ENCODE assay signal across 12 mouse cellular contexts in the genomic region with DNA sequence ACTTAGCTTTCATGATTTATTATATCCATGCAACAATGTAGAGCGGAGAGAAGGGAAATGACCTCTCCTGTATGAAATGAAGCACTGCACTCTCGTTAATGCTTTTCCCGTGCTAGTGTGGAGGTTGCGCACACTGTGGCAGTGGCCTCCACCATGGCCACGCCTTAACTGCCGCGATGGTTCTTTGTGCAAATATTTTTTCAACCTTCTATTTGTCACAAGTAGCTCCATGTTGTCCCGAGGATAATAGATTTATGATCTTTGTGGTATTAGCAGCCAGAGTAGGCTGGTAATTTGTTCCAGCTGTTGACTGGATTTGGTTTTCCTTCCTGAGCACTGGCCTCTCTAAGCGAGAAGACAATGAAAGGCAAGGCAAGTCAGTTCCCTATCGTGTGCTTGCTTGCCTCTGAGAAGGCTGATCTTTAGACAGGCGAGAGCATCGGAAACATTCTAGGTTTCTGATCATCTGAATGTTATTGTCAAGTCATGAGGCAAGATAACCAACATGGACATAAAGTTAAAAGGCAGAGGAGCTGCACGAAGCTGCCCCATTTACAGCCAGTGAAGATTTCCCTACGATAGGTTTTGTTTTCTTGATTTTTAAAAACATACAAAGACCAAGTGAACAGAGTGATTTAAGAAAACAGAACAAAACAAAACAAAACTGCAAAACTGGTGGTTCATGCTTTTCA. TPM values are rescaled to one million over a fixed set of nuclear protein-coding genes. Genes with fewer than 3 reads are reported as not detected.
A peak's percentile ranks its signal among the peaks of the same experiment; 100 is the strongest.
DNase-seq lines count a peak whose midpoint lies in the region; ATAC-seq and TF ChIP-seq lines count a peak whose summit lies in the region.
"Had no signal": no experiment of that assay in that cellular context is flagged by ENCODE, and none has a peak within 500 bp of the region (broad histone marks: within the 10 kb centered on the region; RNA-seq: fewer than 3 reads in every experiment).

No protein-coding gene starts in this region.

- WGBS in lung, embryonic 14.5 days, result 46% methylated on average over 14 of the region's 14 CpGs
- 46% methylated on average over 14 of the region's 14 CpGs for WGBS in lung, adult 2 months
- 73% methylated on average over 14 of the region's 14 CpGs for WGBS in neural tube, embryonic 14.5 days

- no peaks in the 10 kb centered on the region for H3K9me3 ChIP-seq in lung, embryonic 14.5 days (ENCODE audit: low read depth, low read length)
- H3K9me3 ChIP-seq in neural tube, embryonic 14.5 days (ENCODE audit: control insufficient read depth, low read length), result no peaks in the 10 kb centered on the region

- TF ChIP-seq POLR2A in lung, adult 2 months (IDR thresholded peaks at IDR 0.05; ENCODE audit: borderline replicate concordance, extremely low read depth, low read depth, low read length), result no peak

- H3K4me1 ChIP-seq in lung, embryonic 14.5 days (ENCODE audit: insufficient read depth), result peaks cover 20% of the 10 kb centered on the region; the same call in 1 of the 2 replicates
- H3K4me1 ChIP-seq in lung, adult 2 months (ENCODE audit: control insufficient read depth, insufficient read depth, low read length), result no peaks in the 10 kb centered on the region; the same call in 1 of the 2 replicates
- H3K4me1 ChIP-seq in neural tube, embryonic 14.5 days (ENCODE audit: control insufficient read depth, insufficient read depth, low read length), result no peaks in the 10 kb centered on the region; the same call in 1 of the 2 replicates

- H3K36me3 ChIP-seq in lung, embryonic 14.5 days (ENCODE audit: insufficient read depth), result no peaks in the 10 kb centered on the region
- H3K36me3 ChIP-seq in neural tube, embryonic 14.5 days (ENCODE audit: control insufficient read depth, insufficient read depth, low read length), result no peaks in the 10 kb centered on the region

- H3K27ac ChIP-seq in lung, embryonic 14.5 days (ENCODE audit: low read depth), result no peak overlapping the region
- no peak overlapping the region for H3K27ac ChIP-seq in neural tube, embryonic 14.5 days (ENCODE audit: low read depth, low read length)

- peak; percentile 68 for DNase-seq in embryo, embryonic 10 days (ENCODE audit: low spot score)
- DNase-seq in embryo, embryonic 9.5 days (ENCODE audit: extremely low spot score), result no peak
- peak; percentile 35 for DNase-seq in lung, embryonic 14.5 days
- no peak for DNase-seq in lung, adult 2 months
- peak; percentile 79 for DNase-seq in hindlimb bud, embryonic 11.5 days (ENCODE audit: extremely low spot score, low read depth, low spot score)
- no peak for DNase-seq in right cerebral cortex, postnatal 36 days (ENCODE audit: low spot score in 2 of 2)
- no peak for DNase-seq in thymus, postnatal 14 days
- DNase-seq: cerebellum, adult 11 months; heart, adult 18-20 months; left cerebral cortex, postnatal 4 days; thymus, adult 2 months had no signal

- H3K9ac ChIP-seq in lung, embryonic 14.5 days, result no peak overlapping the region
- H3K9ac ChIP-seq in neural tube, embryonic 14.5 days (replicated peaks; ENCODE audit: low read depth, low read length), result no peak overlapping the region

- peak overlapping the region; percentile 28; the same call in 1 of the 2 replicates for H3K4me2 ChIP-seq in lung, embryonic 14.5 days
- no peak overlapping the region for H3K4me2 ChIP-seq in neural tube, embryonic 14.5 days (ENCODE audit: low read depth, low read length)

- H3K4me3 ChIP-seq in lung, embryonic 14.5 days (ENCODE audit: low read depth, low read length), result no peak overlapping the region
- H3K4me3 ChIP-seq in lung, adult 2 months (replicated peaks; ENCODE audit: extremely low read depth, low read depth, low read length), result no peak overlapping the region
- no peak overlapping the region for H3K4me3 ChIP-seq in neural tube, embryonic 14.5 days (ENCODE audit: low read depth, low read length)

- no peak for TF ChIP-seq CTCF in lung, embryonic 14.5 days (IDR thresholded peaks at IDR 0.05; ENCODE audit: low read depth)
- TF ChIP-seq CTCF in lung, adult 2 months (IDR thresholded peaks at IDR 0.05; ENCODE audit: insufficient read depth, low read length), result no peak

- ATAC-seq in lung, embryonic 14.5 days (ENCODE audit: insufficient read depth), result 0 out of 2 replicates have a peak, but pooled peaks have one; percentile 72
- 0 out of 2 replicates have a peak, but pooled peaks have one; percentile 56 for ATAC-seq in neural tube, embryonic 14.5 days (ENCODE audit: low read depth)

- no peaks in the 10 kb centered on the region for H3K27me3 ChIP-seq in lung, embryonic 14.5 days (ENCODE audit: insufficient read depth, low read length)
- H3K27me3 ChIP-seq in neural tube, embryonic 14.5 days (ENCODE audit: control insufficient read depth, insufficient read depth, low read length), result no peaks in the 10 kb centered on the region

RNA-seq across cellular contexts. Expression of gene Ppp1r9a, which starts 50.5 kb away (rescaled TPM):
- polyA plus RNA-seq in lung, embryonic 14.5 days (2014; fragmentation: Nextera tagmentation; extraction: Ambion mirVana), result 22.5 and 25.2 TPM in 2 replicates
- 10.1 and 13.9 TPM in 2 replicates for polyA plus RNA-seq in lung, adult 2 months (2012; rRNA removed)
- polyA plus RNA-seq in neural tube, embryonic 14.5 days (2014; fragmentation: Nextera tagmentation; extraction: Ambion mirVana), result 47.2 and 63.6 TPM in 2 replicates

Comparison
In these comparisons a context has a peak if more than half of its experiments do, and no peak if none do; other contexts are left out.
1. DNase-seq: peak in embryo, embryonic 10 days (single experiment), lung, embryonic 14.5 days (single experiment) and hindlimb bud, embryonic 11.5 days (single experiment); none in embryo, embryonic 9.5 days (single experiment), lung, adult 2 months (single experiment), right cerebral cortex, postnatal 36 days (0 of 2) and thymus, postnatal 14 days (single experiment).